Mouse (Mus musculus): Measurements from ENCODE around the gene Vmn2r69.

The Vmn2r69 gene

GRCm38 (mm10) chr7:85415820-85416219 is at the start of gene Vmn2r69:
Gene Vmn2r69, minus strand, starts transcription at chr7:85415920.
- no peak within 1 kb of the TSS for H3K4me3 ChIP-seq (replicated peaks; ENCODE audit: low read length)
- H3K27me3 ChIP-seq (ENCODE audit: insufficient read depth, low read length) = no peaks in the 10 kb centered on the region
- TF ChIP-seq NANOG (IDR thresholded peaks at IDR 0.05; ENCODE audit: borderline replicate concordance, low read length) (no peak), POU5F1 (IDR thresholded peaks at IDR 0.05; ENCODE audit: borderline replicate concordance, low read length) (no peak), CTCF (conservative IDR thresholded peaks at IDR 0.05; ENCODE audit: low read length) (no peak)
- no peaks in the 10 kb centered on the region for H3K36me3 ChIP-seq (ENCODE audit: insufficient read depth, low read length)
- H3K9me3 ChIP-seq (ENCODE audit: low read length) = no peaks in the 10 kb centered on the region
- H3K4me1 ChIP-seq (replicated peaks; ENCODE audit: low read depth, low read length) = no peaks in the 10 kb centered on the region
